Mouse (Mus musculus) forelimb bud, embryonic 11.5 days (tissue): ENCODE measurements around the gene Ing5.
"Not testable (repeated sequence)": the region's sequence is repeated elsewhere in the genome, so short reads cannot be mapped to it uniquely, and the experiment has no call there.

ENCODE experiments used
- DNase-seq: peaks from one replicate; pipeline ENCODE4 v3.0.0-alpha.2; 2012; ENCODE audit warnings: low read depth, low spot score

The Ing5 gene

GRCm38 (mm10) chr1:93811495-93812039 lies 7.8 kb downstream of the Ing5 start:
- DNase-seq: no peak

GRCm38 (mm10) chr1:93817823-93818532 lies 14.2 kb downstream of the Ing5 start:
- DNase-seq: no peak

GRCm38 (mm10) chr1:93818722-93819121 lies 15.0 kb downstream of the Ing5 start:
- DNase-seq: no peak

- no peak for DNase-seq
Measured at GRCm38 (mm10) chr1:93823796-93824495, 20.2 kb downstream of the Ing5 start.

- DNase-seq: no peak
Measured at GRCm38 (mm10) chr1:93824609-93825008, 20.8 kb downstream of the Ing5 start, which contains the start of gene D2hgdh. Gene D2hgdh, plus strand, starts transcription at chr1:93824909.

GRCm38 (mm10) chr1:93825105-93825674 lies 21.4 kb downstream of the Ing5 start:
- DNase-seq: peak; percentile 99

GRCm38 (mm10) chr1:93825771-93826539 lies 22.2 kb downstream of the Ing5 start:
- DNase-seq: no peak

- DNase-seq: no peak
Measured at GRCm38 (mm10) chr1:93826540-93826835, 22.7 kb downstream of the Ing5 start.

GRCm38 (mm10) chr1:93832754-93833360 lies 29.1 kb downstream of the Ing5 start:
- not testable (repeated sequence) for DNase-seq

GRCm38 (mm10) chr1:93834671-93835150 lies 30.9 kb downstream of the Ing5 start:
- DNase-seq: no peak

GRCm38 (mm10) chr1:93835211-93835610 lies 31.4 kb downstream of the Ing5 start:
- DNase-seq: no peak

GRCm38 (mm10) chr1:93835876-93836531 lies 32.2 kb downstream of the Ing5 start:
- DNase-seq: no peak

- no peak for DNase-seq
Measured at GRCm38 (mm10) chr1:93836532-93836913, 32.8 kb downstream of the Ing5 start.

GRCm38 (mm10) chr1:93837335-93837734 lies 33.6 kb downstream of the Ing5 start:
- DNase-seq: no peak

GRCm38 (mm10) chr1:93838569-93838968 lies 34.8 kb downstream of the Ing5 start:
- not testable (repeated sequence) for DNase-seq

GRCm38 (mm10) chr1:93845766-93846366 lies 42.1 kb downstream of the Ing5 start:
- DNase-seq: not testable (repeated sequence)

GRCm38 (mm10) chr1:93855790-93856189 lies 52.0 kb downstream of the Ing5 start:
- DNase-seq: not testable (repeated sequence)

GRCm38 (mm10) chr1:93857370-93857769 lies 53.6 kb downstream of the Ing5 start:
- DNase-seq: no peak

- no peak for DNase-seq
Measured at GRCm38 (mm10) chr1:93857991-93858390, 54.2 kb downstream of the Ing5 start.

- no peak for DNase-seq
Measured at GRCm38 (mm10) chr1:93859619-93860018, 55.9 kb downstream of the Ing5 start.
